Mouse (Mus musculus) erythroblast, adult 5-6 weeks (primary cell): ENCODE data around the gene Hoxd10. TPM values are rescaled to one million over a fixed set of nuclear protein-coding genes. Genes with fewer than 3 reads are reported as not detected.

ENCODE experiments used
- ATAC-seq: replicated peaks from 2 replicates; pipeline ENCODE4 v1.8.0; 2016; ENCODE audit warnings: moderate number of reproducible peaks, mild to moderate bottlenecking, moderate TSS enrichment, inconsistent platforms; ENCODE audit not compliant: poor library complexity, low FRiP score, severe bottlenecking
- total RNA-seq, 2 experiments: library from RNA; stranded (forward) in 1 of 2; stranded (reverse) in 1 of 2; fragments of 150-400 nt in 1 of 2; fragments of 200-764, 138-1000 nt in 1 of 2; gene quantifications; 2 replicates each; pipeline versions ENCODE4 v1.2.3 to v1.2.4; 2015 to 2017; ENCODE audit warnings: low replicate concordance in 2 of 2

The Hoxd10 gene
- total RNA-seq, 2 experiments from 2014 or later: not detected

DNA sequence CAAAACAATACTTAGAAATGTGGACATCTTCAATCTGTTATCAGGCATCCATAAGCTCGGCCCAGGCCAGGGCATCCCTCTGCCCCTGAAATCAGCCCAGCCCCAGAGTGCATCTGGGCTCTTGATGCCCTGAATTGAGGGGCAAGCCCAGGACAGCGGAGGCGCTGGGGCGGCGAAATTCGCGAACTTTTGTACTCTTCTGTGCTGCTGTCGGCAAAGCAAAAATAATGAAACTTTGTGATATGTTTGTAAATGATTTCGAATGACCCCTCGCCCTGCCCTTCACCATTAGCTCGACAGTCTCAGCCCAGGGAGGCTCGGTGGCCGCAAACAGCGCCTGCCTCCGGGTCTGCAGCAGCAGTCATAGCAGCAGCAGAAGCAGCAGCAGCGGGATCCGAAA is 33.4 kb downstream of the Hoxd10 start:
- no peak for ATAC-seq

DNA sequence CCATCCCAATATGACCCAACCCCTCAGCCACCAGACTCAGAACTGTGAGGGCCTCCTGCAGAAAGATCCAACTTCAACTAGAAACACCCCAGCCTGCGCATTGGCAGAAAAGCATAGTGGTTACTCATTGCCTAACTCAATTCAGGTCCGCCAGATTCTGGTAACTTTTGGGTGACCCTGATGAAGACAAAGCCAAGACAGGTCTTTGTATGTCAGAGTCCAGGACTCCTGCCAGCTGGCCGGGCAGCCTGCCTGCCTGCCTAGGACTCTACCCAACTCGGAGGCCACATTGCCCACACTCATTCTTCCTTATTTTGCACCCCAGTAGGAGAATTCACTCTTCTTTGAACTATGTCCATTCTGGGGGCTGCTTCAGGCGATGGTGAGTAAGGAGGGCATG is 34.8 kb downstream of the Hoxd10 start, which contains the start of gene Gm28230:
Gm28230 (plus strand) TSS at position 178 of the 400 bp plus-strand sequence.
- no peak for ATAC-seq

DNA sequence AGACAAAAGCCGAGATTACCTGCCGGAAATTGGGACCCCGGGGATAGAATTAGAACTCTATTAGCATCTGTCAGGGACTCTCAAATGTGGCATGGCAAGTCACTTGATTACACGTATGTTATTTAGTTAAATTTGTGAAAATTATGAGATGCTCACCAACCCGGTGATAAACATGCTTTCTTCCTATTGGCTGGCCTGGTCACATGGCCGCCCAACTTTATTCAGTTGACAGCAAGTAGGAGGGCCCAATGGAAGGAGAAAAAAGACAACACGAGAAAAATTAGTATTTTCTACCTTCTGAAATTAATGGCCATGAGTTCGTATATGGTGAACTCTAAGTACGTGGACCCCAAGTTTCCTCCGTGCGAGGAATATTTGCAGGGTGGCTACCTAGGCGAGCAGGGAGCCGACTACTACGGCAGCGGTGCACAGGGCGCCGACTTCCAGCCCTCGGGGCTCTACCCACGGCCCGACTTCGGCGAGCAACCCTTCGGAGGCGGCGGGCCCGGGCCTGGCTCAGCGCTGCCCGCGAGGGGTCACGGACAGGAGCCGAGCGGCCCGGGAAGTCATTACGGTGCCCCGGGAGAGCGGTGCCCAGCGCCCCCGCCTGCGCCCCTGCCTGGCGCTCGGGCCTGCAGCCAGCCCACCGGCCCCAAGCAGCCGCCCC is 35.4 kb downstream of the Hoxd10 start:
- no peak for ATAC-seq

DNA sequence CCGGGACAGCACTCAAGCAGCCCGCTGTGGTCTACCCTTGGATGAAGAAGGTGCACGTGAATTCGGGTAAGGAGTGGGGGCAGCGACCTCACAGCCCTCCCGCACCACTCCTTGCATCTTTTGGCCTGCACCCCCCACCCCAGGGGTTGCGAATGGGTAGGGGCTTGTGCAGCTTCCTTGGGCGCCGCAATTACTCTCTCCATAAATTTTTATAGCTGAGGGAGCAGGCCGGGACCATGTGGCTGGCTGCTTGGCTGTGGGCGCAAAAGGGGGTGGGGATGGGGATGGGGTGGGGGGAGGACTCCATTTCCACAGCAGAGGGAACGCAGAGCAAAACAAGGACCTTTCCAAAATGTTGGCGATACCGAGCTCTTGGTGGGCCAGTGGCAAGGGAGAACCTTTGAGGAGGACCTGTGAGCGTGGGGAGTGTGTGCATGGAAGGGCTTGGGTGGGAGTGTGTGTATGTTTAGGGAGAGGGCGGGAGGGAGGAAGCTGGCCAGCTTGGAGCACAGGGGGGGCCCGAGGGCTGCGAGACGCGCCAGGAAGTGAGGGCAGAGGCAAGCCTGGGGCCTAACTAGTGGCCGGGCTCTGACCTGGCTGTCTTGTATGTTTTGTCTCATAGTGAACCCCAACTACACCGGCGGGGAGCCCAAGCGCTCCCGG is 36.0 kb downstream of the Hoxd10 start:
- ATAC-seq: no peak

DNA sequence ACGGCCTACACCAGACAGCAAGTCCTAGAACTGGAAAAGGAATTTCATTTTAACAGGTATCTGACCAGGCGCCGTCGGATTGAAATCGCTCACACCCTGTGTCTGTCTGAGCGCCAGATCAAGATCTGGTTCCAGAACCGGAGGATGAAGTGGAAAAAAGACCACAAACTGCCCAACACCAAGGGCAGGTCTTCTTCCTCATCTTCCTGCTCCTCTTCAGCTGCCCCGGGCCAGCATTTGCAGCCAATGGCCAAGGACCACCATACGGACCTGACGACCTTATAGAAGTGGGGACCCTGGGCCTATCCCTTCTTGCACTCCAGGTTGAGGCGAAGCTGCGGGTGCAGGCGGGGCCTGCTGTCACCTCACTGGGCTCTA is 36.6 kb downstream of the Hoxd10 start:
- no peak for ATAC-seq

DNA sequence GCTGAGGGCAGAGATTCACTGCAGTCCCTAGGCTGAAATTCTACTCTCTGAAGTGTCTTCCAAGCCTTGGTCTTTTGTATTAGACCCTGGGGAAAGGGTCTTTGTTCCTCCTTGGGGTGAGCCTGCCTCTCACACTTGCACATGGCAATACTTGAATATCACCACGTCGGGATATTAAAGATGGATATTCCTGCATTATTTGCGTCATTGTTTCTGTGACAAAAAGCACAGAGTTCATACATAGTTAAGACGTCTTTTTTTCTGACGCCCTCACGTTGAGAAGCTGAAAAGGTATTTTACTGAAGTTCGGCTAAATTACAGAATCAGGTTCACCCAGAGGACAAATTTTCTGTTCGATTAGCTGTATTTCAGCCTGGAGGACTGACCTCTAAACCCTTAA is 38.6 kb downstream of the Hoxd10 start:
- ATAC-seq: no peak

DNA sequence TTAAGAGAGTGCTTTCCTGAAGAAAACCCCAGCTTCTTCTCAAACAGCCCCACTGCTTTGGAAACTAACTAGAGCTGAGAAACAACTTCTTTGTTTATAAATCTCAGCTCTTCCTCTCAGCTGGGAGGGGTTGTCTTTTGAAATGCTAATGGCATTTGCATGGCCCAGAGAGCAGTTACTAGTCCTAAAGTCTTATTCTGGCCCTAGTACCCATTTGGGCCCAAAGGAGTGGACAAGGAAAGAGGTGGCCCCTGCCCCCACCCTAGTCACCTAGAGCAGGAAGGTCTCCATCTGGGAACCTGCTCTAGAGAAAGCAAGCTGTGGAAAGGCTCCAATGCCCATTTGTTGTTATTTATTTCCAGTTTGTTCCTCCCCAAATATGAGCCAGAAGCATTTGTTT is 39.3 kb downstream of the Hoxd10 start:
- ATAC-seq: no peak

DNA sequence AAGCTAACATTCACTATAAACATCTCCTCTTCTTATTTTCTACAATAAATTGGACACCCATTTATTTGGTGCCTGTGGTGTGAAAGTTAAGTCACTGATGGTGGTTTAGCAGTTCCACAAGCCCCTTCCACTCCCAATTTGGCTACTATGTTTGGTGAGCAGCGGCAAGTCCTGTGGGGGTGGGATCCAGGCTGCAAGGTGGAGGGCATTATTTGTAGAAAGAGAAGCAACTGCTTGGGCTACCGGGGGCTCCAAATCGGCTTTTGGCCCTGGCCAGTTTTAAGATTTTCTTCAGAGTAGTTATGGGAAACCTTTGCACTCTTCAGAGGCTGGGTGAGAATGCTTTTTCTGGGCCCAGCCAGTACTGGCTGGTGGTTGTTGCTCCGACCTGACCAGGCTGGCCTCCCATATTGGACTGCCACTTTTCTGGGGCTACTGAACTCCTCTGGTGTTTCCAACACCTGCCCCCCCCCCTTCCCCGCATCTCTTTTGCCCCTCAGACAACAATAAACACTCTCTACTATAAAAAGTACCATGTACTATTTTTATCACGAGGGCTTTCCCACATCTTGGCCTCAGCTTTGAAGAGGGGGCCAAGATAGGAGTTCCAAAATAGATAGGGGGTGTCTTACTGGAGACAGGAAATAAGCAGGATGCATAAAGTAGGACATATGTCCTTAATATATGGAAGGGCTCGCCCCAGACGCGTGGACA is 40.2 kb downstream of the Hoxd10 start:
- ATAC-seq: no peak

DNA sequence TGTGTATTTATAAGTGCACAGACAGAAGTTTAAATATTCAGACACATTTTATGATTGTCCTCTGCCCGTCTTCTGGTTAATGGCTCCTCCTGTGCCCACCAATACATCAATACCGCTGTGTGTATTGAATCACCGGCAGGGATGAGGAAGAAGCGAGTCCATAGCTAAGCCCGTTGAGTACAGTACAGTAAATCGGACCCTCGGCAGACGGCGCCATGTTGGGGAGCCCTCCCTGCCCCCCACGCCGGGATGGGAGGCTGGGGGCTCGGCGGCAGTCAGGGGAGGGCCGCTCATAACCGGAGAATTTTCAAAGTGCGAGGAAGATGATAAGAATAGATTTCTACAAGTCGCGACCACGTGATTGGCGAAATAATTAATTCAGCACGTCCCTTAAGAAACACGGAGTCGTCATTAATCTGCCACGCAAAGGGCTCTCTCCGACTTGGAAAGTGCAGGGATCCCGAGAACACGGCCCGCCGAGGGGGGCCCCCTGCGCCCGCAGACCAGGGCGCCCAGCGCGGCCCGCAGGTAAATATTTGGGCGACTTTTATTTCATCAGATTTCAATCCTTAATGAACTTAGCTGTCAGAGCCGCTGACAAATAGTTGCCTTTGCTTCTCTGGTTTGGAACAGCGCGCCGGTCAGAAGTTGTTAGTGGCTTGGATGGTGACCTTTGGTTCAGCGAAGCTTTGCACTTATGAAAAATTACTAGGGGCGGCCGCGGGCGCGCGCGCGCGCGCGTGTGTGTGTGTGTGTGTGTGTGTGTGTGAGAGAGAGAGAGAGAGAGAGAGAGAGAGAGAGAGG is 41.0 kb downstream of the Hoxd10 start:
- ATAC-seq: no peak

DNA sequence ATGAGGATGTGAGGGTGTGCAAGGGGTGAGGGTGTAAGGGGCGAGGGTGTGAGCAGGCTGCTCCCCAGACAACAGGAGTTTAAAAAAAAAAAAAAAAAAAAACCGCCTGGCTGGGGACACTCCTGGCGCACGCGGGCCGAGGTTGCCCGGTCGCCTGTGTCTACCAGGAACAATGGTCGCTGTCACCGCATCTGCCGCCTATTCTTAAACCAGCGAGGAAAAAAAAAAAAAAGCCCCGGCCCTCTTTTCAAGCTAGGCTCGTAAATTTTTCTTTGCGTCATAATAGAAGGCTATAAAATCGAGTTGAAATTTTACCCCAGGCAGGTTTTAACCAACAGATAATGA is 41.6 kb downstream of the Hoxd10 start:
- ATAC-seq: no peak

DNA sequence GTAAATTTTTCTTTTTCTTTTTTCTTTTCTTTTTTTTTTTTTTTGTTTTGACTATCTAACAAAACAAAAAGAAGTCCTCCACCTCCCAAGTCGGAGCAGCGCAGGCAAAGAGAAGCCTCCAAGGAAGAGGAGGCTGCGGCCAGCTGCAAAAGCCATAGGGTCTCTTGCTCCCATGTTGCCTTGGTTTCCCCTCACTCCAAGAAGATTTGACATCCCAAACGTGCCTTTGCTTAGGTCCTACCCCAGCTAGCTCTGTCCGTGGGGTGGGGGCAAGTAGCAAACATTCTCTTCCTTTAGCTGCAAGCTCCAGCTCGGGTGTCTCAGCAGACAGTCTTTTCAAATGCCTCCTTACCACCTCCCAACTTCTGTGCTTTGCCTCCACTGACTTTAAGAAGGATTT is 42.0 kb downstream of the Hoxd10 start:
- no peak for ATAC-seq

DNA sequence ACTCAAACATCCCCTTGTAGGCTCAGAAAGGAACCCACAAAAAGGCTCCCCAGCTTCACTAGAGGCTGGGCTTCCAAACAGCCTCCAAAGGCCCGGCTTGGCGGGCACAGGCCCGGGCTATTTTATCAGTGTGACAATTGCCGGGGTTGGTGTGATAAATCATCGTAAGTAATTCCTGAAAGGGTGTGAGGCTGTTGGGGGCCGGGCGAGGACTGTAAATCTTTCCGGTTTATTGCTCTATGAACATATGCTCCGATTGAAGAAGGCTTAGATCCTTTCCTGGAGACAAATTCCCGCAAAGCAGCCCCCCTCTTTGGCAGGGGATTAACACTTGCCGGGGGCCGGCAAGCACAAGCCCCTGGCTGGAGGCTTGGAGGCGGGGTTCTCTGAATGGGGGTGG is 42.7 kb downstream of the Hoxd10 start:
- no peak for ATAC-seq

DNA sequence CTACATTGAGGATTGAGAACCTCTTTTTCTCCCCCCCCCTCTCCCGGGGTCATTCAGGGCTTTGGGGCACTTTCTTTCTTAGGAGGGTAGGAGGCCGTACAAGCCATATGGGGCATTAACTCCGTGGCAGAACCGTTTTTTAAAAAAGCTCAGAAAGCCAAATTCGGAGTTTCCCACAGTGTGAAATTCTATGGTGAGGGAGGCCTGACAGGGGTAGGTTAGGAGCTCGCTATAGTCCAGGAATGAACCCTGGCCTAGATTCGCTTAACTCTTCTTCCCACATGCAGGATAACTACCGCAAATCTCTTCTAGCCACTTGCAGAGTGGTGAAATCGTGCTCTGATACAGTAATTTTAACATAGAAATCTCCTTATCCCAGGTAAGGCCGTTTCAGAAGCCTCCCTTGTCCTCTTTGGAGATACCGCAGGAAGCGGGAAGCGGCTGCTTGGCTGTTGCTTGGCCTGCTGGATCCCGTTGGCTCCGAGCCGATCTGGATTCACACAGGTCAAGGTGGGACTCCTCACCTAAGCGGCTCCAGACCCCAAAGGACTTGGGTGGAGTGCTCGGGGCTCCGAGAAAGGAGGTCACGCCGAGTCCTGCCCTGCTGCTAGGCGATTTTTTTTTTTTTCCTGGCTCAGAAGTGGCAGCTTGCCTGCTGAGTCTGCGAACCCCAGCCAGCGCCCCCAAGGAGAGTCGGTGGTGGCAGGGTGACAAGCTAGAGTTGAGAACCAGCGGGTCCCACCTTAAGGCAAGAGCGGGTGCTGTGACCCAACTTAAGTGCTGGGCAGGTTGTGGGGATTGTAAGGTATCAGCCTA is 43.5 kb downstream of the Hoxd10 start:
- ATAC-seq: no peak

DNA sequence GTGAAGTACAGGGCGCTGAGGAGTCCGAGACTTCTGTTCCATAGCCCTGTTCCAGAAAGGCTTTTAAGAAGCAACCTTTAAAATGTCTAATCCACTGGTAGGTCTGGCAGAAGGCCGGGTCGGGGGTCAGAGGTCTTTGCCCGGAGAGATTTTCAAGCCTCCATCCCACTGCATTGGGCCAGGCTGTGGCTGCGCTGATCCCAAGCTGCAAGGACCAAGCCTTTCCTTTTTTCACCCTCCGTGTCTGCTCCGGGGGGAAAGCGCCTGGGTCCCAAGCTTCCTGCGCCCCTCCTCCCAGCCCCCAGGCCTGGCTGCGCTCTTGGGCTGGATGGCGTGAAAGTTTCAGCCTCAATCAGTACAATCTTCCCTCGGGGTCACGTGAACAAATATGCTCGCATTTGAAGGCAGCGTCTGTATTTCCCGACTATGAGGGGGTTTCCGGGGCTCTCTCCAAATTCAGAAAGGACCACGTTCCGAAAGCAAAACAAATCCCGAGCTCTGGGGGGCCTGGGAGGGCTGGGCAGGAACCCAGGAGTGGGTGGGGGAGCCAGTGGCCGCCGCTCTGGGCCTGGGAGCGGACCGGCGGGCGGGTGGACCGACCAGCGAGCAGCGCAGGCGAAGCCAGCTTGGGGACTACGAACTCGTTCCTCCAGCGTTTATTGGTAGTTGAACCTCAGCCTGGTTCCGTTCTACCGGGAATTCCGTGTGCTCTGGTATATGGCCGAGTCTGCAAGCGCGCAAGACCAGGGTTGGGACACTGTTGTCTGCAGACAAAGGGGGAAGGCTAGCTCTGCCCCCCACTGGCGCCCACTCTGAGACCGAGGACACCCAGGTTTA is 44.3 kb downstream of the Hoxd10 start:
- ATAC-seq: no peak

DNA sequence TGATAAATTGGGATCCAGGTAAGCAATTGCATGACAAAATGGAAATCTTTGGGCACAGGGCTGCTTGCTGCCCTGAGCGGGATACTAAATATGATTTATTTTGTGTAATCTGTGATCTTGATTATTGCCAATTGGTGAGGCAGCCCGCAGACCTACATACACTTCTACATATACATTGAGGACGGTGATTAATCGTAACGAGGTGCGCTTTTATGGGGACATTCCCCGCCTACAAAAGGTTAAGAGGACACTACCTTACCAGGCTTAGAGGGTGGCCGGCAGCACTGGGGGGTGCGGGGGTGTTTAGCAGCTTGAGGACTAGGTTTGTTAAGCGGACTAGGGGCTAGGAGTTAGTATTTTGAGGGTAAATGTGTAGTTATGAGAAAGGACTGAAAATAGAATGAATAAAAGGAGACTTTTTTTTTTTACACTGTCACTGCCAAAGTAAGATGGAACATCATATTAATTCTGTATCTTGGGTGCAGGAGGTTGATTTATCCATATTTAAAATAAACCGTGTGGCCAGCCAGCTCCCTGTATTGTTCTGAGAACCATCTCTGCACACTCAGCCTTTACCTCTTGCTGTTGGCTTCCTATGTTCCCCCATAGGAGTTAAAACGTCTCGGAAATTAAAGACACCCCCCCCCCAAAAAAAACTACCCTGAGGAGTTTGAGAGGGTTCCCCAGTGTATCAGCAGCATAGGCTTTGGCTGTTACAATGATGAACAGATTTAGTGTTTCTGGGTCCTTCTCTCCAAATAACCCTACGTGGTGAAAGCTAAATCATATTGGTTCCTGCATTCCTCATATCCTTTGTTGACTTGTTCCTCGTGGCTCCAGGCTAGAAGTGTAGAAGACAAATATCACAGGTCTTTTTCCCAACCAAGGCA is 45.2 kb downstream of the Hoxd10 start:
- no peak for ATAC-seq

DNA sequence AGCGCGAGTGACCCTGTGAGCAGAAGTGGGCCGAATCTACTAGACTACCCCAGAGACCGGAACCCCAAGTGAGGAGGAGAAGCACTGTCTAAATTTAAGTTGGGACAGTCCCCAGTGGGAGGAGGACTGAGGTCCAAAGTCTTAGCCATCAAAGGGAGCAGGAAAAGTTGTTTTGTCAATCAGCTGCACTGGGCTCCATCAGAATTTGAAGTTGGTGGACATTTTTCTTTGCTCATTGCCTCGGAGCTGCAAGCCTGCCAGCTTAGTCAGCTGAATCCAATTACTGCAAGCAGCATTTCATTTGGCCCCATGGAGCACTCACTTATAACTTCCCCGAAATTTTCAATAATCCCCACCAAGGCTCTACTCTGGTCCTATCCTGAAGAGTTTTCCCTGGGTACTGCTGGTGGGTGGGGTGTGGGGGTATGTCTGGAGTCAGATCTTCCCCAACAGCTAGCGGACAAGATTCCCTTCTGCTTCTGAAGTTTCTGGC is 45.9 kb downstream of the Hoxd10 start:
- ATAC-seq: no peak

DNA sequence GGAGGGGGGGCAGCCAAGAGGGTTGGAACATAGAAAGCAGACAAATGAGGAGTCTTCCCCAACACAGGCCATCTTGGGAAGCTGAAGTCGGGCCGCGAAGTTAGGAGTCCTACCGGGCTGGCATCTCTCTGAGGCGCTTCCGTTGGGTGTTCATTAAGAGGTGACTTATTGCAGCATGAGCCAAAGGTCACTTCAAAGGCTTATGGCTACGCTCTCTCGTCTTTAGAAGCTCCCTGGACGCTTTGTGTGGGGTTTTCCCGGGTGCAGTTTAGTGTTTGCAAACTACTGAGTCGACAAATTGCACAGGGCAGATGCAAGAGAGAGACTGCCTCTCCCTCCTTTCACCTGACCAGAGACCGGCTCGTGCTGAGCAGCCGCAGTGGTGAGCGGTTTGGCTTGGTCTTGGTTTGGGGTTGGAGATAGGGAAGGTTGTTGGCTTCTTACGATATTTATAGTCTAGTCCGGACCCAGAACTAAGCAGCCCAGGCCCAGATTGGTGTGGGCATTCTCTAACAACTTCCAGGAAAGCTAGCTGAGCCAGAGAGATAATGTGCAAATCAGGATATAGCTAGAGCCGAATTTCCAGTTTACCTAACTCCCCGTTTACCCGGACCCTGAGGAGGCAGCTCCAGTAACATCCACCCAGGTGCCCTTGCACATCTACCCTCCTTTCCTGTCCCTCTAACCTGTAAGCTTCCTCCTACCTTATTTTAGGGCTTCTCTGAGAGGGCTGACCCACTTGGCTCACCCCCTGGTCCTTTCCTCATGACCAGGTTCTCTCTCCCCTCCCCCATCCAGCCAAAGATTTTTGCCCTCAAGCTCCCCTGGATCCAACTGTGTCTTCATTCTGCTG is 47.1 kb downstream of the Hoxd10 start:
- ATAC-seq: no peak
